Mouse (Mus musculus): ENCODE measurements around the gene Vipr1.

DNA sequence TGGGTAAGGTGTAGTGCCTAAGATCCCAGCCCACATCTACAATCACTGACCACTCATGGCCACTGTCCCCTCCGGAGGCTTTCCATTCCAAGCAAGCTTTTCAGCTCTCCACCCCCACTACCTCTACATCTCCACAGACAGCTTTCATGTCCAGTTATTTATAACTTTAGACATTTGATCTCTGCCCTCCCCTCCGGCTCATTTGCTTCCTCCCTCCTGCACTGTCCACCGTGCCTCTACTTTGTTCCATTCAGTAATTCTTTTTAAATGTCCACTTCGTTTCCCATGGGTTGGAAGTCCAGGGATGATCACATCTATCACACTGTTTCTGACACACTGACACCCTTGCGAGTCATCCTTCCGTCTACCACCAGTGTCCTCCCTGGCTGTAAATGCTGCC is 65.3 kb downstream of the Vipr1 start:
- TF ChIP-seq CTCF (conservative IDR thresholded peaks at IDR 0.05; ENCODE audit: low read length) = no peak
- TF ChIP-seq POU5F1 (IDR thresholded peaks at IDR 0.05; ENCODE audit: borderline replicate concordance, low read length) = no peak
